Mouse (Mus musculus) c-Kit-positive CD71-positive TER-119-negative erythroid progenitor cells, embryonic 14.5 days (primary cell): Measurements from ENCODE around the gene Rarg.
"Not testable (repeated sequence)": the region's sequence is repeated elsewhere in the genome, so short reads cannot be mapped to it uniquely, and the experiment has no call there.

Source experiments
- DNase-seq: peaks from one replicate; pipeline ENCODE4 v3.0.0-alpha.2; 2013; ENCODE audit warnings: low read depth

Gene Rarg

DNA sequence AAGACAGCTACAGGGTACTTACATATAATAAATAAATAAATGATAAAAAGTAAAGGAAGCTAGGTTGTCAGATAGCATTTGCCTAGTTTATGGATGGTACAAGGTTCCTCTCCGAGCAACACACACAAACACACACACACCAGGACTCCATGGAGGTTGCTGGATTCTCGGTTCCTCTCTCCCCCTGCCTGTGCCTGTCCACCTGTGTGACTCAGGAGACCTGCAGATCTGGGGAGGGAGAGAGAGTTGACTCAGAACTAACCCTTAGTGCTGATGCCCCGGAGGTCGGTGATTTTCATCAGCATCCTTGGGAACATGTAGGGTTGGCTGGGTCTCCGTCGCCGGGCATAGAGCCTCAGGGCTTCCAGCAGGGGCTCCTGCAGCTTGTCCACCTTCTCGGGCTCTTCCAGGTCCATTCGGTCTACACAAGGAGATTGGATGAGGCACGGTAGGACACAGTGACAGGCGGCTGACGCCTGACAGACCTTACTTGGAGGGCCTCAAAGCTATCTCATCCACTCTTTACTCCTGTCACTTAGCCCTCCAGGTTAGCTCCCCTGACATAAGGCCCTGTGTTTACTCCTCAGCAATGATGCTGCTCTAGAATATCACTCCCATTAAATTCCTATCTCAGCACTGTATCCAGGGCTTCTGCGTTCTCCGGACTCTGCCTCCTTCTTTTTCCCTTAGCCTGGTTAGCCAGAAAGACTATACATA, 18.6 kb downstream of the Rarg start:
- DNase-seq = no peak

DNA sequence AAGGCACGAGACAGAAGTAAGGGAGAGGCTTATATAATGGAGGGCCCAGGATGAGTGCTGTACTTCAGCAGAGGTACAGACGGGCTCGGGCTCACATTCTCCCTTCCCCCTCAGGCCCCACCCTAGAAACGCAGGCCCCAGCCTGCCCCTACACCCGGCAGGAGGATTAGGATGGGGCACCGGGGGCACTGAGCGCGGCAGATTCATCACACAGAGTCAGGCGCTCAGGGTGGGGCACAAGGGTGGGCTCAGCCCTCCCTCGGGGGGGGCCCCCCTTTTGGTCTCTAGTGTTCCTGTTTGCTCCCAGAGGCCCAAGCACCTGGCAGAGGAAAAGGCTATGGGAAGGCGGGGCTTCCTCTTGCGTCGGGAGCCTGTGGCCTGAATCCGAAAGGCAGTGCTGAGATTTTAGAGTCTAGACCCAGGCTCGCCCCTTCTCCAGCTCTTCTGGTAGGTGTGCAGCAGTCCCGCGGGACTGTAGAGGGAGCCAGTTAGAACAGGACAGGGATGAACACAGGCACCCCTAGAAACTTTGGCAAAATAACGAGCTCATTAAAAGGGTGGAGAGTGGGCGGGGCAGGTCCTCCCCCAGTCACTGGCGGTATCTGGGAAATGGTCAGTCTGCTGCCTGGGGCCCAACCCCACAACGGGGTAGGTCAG, 21.8 kb downstream of the Rarg start:
- no peak for DNase-seq

DNA sequence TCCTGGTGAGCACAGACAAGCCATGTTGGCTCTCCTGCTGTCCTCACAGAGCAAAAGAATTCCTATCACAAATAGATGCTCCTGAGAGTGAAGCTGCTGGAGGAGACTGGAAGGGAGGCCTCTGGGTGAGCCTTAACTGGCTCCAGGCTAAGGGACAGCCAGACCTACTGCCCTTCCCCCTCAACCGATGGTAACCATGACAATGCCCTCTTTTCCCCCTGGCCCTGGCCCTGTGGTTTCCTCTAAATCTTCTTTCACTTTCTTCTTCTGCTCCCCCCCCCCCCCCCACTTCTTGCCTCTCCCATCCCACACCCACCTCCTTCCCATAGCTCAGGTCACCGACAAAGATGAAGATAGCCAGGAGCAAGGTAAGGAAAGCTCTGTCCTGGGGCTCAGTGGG, 23.4 kb downstream of the Rarg start:
- no peak for DNase-seq

DNA sequence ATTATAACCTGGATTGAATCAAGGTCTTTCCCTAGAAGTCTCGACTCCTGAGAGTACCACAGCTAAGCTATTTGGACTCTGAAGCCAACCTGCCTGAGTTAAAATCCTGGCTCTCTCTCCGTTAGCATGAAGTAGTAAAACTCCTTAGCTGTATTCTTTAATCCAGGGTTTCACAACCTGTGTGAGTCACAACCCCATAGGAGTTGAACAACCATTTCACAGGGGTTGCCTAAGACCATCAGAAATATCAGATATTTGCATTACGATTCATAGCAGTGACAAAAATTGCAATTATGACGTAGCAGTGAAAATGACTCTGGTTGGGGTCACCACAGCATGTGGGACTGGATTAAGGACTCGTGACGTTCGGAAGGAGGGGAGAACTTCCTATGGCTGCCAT, 24.6 kb downstream of the Rarg start:
- no peak for DNase-seq

DNA sequence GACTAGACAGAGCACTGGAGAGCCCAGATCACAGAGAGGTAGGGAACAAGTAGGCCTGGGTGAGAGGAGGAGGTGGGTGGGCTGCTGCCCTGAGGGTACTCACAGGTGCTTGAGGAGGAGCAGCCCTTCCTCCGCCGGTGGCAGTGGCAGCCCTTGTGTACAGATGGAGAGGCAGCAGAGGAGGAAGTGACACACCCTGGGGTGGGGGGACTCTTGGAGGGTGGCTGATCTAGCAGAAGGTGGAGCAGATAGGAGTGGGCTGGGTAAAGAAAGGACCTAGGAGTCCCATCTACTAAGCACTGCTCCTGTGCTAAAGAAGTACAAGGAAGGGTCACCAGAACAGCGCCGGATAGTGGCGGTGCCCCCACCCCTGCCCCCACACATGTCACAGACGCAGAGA, 25.6 kb downstream of the Rarg start, which contains the start of gene Itgb7:
TSS of gene Itgb7 (minus strand) at position 197 of the 400 bp plus-strand sequence.
- peak; percentile 34 for DNase-seq

DNA sequence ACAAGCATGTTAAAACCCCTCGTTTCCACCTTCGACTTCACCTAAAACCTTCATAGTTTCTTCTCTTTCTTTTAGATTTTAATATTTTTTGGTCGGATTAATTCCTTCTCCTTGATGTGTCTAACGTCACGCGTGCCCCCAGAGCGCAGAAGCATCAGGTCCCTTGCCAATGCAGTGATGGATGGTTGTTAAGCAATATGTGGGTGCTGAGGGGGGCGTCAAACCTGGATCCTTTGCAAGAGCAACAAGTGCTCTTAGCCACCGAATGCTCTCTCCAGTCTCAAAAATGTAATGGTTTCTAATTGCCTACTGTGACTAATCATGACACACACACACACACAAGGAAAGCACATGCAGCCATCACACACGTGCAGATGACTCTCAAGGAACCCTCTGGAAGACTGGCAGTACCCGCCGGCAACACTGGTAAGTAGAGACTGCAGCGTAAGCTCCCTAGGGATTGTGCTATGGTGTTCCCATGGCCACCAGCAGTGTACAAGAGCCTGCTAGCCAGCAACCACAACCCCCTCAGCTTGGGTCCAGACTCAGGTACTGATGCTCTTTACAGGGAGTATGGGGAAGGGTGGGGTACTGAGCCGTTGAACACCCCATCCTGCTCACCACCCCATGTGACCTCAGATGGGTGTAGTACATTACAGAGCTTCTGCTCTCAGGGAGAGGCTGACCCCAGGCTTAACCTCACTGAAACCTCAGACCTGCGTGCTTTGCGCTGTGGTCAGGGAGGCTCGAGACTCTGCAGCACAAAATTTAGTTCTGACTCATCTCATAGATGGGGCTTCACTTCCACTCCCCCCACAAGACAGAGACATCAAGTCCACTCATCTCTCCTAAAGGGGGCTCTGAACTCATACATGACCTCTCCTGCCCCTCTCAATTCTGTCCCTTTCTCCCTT, 26.7 kb downstream of the Rarg start:
- DNase-seq = no peak

DNA sequence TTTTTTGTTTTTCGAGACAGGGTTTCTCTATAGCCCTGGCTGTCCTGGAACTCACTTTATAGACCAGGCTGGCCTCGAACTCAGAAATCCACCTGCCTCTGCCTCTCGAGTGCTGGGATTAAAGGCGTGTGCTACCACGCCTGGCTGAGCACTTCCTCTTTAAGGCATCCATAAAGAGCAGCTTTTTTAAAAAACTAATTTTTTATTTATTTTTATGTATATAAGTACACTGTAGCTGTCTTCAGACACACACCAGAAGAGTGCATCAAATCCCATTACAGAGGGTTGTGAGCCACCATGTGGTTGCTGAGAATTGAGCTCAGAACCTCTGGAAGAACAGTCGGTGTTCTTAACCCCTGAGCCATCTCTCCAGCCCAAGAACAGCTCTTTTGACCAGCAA, 31.7 kb downstream of the Rarg start:
- DNase-seq = not testable (repeated sequence)

DNA sequence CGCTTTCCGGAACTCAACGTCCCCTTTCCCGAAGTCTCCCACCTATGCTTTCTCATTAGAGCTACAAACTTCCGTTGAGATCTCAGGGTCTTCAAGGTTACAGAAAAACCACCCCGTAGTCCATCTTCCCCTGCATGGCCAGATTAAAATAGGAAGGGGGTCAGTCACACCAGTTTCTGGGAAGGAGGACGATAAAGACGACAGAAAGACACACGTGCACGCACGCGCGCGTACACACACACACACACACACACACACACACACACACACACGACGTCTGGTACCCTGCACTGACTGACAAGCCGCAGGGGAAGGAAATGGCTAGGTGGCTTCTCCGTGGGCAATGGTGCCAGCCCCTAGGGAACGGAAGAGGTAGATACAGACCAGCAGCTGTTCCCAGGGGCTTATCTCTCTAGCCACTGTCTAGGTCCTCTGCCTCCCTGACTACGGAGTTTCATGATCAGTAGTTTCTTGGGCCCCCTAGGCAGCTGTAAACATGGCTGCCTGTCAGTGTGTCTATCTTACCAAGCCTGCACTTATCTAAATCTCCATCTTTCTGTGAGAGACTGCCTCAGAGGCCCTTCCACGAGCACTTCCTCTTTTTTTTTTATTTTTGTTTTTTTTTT, 32.2 kb downstream of the Rarg start:
- DNase-seq = peak; percentile 42

DNA sequence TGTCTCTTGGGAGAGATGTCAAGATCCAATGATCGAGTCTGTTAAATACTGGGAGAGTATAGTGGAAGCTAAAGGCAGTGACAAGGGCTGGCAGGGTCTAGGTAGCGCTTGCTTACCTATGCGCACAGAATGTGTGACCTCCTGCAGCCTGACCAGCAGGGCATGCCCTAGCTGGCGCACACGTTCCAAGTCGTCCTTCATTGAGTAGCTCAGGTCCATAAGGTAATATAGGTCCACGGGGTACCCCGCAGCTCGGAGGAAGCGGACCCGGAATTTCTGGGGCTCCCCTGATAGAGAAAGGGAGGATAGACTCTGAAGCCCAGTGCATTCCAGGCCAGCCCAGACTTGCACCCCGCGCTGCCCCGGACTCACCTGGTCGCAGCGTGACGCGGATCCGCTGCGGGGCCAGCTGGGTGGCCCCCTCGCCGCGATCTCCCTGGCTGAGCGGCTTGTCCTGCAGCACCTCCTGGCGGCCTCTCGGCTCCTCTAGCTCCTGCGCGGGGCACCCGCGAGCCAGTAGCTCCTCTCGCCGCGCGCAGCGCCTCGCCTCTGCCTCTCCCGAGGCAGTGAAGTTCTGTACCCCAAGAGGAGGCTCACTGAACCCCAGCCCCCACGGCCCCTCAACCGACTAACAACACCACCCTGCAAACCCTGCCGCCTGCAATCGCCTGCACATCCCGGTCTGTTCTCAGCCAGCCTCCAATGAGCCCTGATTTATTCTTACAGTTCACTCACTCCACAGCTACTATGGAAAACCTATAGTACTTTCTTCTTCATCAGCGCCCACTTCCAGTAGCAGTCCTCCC, 32.9 kb downstream of the Rarg start:
- peak; percentile 58 for DNase-seq

DNA sequence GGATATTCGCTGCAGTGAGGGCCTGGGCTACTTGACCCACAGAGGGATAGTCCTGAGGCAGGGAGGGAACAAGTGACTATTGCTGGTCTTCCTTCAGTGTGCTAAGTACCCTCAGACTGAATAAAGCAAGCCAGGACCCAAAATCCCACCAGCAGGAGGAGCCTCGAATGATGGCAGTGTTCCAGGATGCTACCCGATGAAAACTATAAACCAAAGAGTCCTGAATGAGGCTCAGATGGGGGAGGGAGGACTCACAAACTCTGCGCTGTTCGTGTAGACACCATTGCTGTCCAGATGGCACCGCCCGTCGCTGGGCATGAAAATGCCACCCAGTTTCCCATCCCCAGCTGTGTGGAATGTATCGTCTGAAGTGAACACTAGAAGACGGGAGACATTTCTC, 34.9 kb downstream of the Rarg start:
- no peak for DNase-seq

DNA sequence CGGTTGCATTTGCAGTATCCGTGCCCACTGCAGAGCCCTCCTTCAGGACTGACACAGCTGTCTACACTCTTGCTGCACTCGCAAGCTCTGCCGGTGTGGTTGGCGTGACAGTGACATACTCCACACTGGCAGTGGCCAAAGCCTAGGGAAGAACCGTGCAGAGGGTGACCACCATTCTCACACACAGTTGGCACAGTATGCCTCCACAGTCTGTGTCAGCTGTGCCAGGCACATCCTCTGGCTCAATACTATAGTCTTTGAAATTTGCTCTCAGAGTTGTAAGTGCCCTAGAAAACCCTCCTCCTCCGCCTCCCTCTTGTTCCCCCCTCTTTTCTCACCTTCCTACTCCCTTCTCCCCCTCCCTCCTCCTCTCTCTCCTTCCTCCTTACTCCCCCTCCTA, 40.0 kb downstream of the Rarg start:
- DNase-seq = no peak

DNA sequence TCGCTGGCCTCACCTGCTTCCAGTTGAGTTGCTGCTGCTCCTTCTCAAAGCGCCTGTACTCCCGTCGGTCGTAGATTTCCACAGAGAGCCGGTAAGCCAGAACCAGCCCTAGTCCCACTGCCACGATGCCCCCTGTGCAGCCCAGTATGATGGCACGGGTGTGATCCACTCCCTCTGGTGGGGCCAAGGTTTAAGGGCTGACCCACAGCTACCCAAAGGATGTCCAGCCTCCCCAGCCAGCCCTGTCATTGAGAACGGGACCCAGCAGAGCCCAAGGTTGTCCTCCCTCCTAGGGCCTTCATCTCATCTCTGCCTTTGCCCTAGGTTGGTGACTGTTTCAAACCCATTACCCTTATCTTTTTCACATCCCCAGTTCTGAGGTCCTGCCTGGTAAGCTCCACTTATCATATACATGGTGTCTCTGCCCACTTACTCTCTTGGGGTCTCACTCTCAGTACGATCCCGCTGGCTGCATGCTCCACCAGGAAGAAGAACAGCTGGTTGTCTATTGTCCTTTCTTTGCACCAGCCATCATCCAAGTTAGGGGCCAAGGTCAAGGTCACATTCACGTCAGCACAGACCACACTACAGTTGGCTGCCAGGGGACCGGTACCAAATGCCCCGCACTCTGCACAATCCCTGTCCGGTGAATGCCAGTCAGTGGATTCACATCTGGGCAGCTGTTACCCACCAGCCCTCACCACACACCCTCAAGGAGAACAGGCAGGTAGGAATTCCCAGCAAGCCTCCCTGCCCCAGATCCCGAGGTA, 40.7 kb downstream of the Rarg start:
- no peak for DNase-seq

DNA sequence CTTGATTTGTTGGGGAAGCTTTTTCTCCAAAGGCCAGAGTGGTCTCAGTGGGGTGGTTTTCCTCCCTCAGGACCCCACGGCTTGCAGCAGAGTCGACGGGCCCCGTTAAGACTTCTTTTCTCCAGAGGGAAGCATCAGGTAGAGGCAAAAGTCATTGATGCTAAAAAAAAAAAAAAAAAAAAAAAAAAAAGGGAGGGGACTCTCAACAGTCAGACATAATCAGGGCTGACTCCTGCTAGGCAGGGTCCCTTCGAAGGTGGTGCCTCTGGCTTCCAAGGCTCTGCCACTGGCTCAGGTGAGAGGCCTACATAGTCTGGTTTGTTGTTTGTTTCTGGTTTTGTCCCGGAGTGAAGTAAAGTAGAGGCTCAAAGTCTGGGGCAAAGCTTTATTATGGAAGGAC, 41.7 kb downstream of the Rarg start:
- no peak for DNase-seq

DNA sequence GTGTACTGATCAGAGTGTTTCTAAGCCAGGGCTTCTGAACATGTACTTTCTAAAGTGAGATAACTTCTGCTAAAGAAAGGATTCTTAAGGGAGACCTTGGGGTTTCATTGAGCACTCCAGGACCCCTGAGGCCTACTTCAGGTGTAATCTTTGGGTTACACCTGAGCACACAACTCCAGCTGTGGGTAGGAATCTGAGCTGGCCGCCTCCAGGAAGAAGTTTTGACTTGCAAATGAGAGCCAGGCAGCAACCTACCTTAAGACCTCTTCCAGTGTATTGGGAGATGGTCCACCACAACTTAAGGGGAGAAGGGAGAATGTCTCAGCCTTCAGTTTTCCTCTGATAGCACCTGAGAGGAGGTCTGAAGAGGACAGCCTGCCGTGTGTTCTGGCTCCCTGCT, 43.2 kb downstream of the Rarg start:
- no peak for DNase-seq

DNA sequence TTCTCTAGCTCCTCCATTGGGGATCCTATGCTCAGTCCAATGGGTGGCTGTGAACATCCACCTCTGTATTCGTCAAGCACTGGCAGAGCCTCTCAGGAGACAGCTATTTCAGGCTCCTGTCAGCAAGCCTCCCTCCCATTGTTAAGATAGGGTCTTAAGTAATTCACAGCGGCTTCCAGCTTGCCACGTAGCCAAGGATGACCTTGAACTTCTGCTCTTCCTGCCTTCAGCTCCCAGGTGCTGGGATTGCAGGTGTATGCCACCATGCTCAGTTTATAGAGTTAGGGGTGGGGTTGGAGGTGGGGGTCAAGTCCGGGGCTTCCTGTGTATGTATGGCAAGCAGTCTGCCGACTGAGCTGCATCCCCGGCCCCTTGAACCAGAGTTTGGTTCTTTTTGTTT, 45.4 kb downstream of the Rarg start:
- no peak for DNase-seq

DNA sequence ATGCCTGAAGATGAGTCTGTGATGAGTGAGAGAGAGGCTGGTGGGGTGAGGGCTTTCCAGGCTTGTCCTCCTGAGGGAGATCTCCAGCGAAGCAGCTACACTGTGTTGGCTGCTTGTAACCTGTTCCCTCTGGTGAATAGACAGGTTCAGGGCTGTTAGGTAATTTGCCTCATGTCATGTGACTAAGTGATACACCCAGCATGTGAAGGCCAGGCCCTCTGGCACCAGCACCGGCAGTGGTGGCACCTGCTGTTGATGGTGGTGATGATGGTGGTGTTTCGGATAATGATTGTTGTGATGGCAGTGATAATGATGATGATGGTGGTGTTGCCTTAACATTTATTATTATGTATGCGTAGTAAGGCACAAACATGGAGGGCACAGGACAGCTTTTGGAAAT, 46.5 kb downstream of the Rarg start:
- DNase-seq = no peak

DNA sequence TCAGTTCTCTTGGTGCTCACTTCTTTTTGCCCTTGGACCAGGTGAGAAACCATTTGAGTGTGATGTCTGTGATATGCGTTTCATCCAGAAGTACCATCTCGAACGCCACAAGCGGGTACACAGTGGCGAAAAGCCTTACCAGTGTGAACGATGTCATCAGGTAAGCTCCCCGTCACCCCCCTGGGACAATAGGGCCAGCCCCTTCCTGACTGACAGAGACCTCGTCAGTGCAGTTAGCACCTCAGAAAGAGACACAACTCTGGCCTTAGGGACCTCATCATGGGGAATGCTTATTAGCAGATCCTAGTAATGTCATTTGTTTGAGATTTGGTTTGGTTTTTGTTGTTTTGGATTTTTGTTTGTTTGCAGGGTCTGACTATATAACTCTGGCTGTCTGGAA, 48.2 kb downstream of the Rarg start:
- no peak for DNase-seq

DNA sequence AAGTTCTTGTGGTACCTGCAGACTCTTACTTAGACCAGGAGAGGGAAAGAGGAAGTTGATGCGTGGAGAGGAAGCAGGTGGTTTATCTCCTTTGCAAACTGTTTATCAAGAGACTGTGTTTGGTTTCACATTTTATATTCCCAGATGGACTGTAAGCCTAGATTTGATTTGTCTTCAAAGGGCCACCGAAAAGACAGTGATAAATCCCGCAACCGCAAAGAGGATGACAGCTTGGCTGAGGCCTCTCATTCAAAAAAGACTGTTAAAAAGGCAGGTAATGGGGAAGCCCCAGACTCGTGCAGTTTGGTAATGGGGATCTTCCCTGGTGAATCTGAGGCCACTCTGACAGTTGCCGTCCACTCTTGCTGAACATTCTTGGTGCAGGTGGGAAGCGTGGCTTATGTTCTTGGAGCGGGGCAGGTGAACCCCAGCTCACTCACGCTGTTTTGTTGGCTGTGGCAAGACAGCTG, 49.2 kb downstream of the Rarg start:
- DNase-seq = no peak

DNA sequence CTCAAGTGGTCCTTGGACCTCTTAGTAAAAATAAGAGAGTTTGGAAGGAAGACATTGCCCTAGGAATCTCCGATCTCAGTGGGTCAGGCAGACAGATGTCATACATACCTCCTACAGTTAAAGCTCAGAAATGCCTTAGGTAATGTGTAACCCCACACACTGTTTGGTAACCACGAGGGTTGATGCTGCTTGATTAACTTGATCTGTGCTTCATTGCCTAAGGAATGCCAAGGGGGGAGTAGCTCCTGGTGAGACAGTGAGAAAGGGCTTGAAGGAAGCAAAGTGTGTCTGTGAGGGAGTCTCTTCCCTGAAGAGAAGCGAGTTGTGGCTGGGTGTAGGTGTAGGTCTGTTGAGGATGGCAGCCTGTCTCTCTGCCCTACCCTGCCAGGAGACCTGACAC, 50.0 kb downstream of the Rarg start:
- DNase-seq = no peak

DNA sequence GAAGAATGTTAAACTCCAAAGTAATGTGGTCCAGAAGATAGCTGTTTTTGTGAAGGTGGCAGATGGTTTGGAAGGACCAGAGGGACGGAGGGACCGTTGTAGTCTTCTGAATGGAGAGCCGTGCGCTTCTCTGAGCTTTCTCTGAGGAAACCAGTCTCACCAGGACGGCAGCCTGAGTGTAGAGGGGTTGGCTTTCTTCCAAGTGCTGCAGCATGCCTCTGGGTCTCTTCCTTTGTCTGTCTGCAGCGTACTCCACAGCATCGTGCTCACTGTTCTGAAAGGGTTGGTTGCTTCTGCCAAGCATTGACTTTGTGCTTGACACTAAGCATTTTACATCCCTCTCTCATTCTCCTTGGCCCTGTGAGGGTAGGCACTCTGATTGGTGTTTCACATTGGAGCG, 51.5 kb downstream of the Rarg start:
- no peak for DNase-seq
